Mouse (Mus musculus) kidney, adult 2 months (tissue): Measurements from ENCODE around the gene Ndc1.

Experiments
- CTCF ChIP-seq: fragments of 200-500 bp; conservative IDR thresholded peaks from 2 replicates; pipeline ENCODE4 v1.5.1; 2011; ENCODE audit warnings: low read depth, mild to moderate bottlenecking, control low read depth, low read length, moderate library complexity, mixed read lengths; ENCODE audit not compliant: insufficient read depth, insufficient read length
- POLR2A ChIP-seq: fragments of 200-500 bp; IDR thresholded peaks from one replicate; pipeline ENCODE4 v1.6.1; 2011; ENCODE audit warnings: low read depth, low read length, control low read depth

- TF ChIP-seq POLR2A (no peak), CTCF (no peak)
Measured at GRCm38 (mm10) chr4:107432717-107433116, 65.1 kb downstream of the Ndc1 start.
